Mouse (Mus musculus) bone marrow, adult 2 months (tissue): ENCODE results near the gene Krtap5-4.

Experiments used
- CTCF ChIP-seq: fragments of 200-500 bp; IDR thresholded peaks from 2 replicates; pipeline ENCODE4 v1.5.1; 2011; ENCODE audit warnings: low read length, control low read depth; ENCODE audit not compliant: control insufficient read depth, insufficient read depth
- POLR2A ChIP-seq: fragments of 200-500 bp; IDR thresholded peaks from 2 replicates; pipeline ENCODE4 v1.6.1; 2011; ENCODE audit warnings: low read depth, mild to moderate bottlenecking, control low read depth, low read length, borderline replicate concordance; ENCODE audit not compliant: control insufficient read depth

DNA sequence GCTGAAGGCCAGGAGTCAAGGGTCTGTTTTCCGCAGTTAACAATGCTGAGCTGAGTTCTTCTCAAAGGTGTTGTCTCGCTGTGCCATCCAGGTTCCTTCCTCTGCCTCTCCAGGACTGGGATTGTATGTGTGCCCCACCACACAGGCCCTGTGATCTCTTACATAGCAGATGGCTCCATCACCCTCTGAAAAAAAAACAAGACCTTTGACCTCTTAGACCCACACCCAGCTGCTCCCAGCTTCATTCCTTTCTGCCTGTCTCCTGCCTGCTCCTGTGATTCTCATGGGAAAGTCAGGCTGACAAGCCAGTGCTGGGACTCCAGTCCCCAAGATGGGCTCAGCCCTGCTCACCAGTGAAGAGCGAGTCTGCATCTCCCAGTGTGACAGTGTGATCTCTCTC is 25.2 kb downstream of the Krtap5-4 start:
- no peak for TF ChIP-seq POLR2A
- no peak for TF ChIP-seq CTCF
